Mouse (Mus musculus) neural tube, embryonic 12.5 days (tissue): Measurements from ENCODE around the gene Slc12a1. TPM values are rescaled to one million over a fixed set of nuclear protein-coding genes. Genes with fewer than 3 reads are reported as not detected.

ENCODE experiments used
- ATAC-seq: fragments of 200-750 bp; cut with Nextera tagmentation; 2 replicates; pipeline ENCODE4 v1.8.0; 2017; ENCODE audit warnings: low read depth, mild to moderate bottlenecking, moderate TSS enrichment, moderate library complexity; ENCODE audit not compliant: low FRiP score
- H3K27ac ChIP-seq: fragments of 300-500 bp; sonication (generic); 2 replicates; pipeline ENCODE4 v1.5.1; 2016
- H3K27me3 ChIP-seq: fragments of 300-500 bp; sonication (generic); replicated peaks from 2 replicates; pipeline ENCODE4 v1.6.1; 2016; ENCODE audit warnings: mild to moderate bottlenecking
- H3K36me3 ChIP-seq: fragments of 300-500 bp; sonication (generic); 2 replicates; pipeline ENCODE4 v1.6.1; 2016; ENCODE audit warnings: mild to moderate bottlenecking
- H3K4me1 ChIP-seq: fragments of 300-500 bp; sonication (generic); 2 replicates; pipeline ENCODE4 v1.6.1; 2016
- H3K4me2 ChIP-seq: fragments of 300-500 bp; sonication (generic); replicated peaks from 2 replicates; pipeline ENCODE4 v1.6.1; 2016; ENCODE audit warnings: mild to moderate bottlenecking
- H3K4me3 ChIP-seq: fragments of 300-500 bp; sonication (generic); 2 replicates; pipeline ENCODE4 v1.5.1; 2016
- H3K9ac ChIP-seq: fragments of 300-500 bp; sonication (generic); 2 replicates; pipeline ENCODE4 v1.6.1; 2016; ENCODE audit warnings: mild to moderate bottlenecking
- H3K9me3 ChIP-seq: fragments of 300-500 bp; sonication (generic); 2 replicates; pipeline ENCODE4 v1.6.1; 2016; ENCODE audit warnings: mild to moderate bottlenecking
- WGBS: fragments of 180-500 bp; shearing (Covaris S2); methylation state at CpG from one replicate; pipeline ENCODE4 v1.1.7; 2016; 5-methylcytosine and 5-hydroxymethylcytosine counted together
- polyA plus RNA-seq: library from polyadenylated mRNA; unstranded; fragments of >200 nt; fragmentation: Nextera tagmentation; extraction: Ambion mirVana; gene quantifications from 2 replicates; pipeline ENCODE4 v1.2.1, GENCODE M21; 2016

The Slc12a1 gene
- polyA plus RNA-seq, 1 experiment from 2014 or later, result 0.04 TPM

- 77% methylated on average over 1 of the region's 1 CpGs for WGBS
- no peaks in the 10 kb centered on the region for H3K4me1 ChIP-seq
- ATAC-seq, result no peak
- no peaks in the 10 kb centered on the region for H3K9me3 ChIP-seq
- no peaks in the 10 kb centered on the region for H3K27me3 ChIP-seq
- H3K4me2 ChIP-seq, result no peak overlapping the region
- no peaks in the 10 kb centered on the region for H3K36me3 ChIP-seq
- no peak overlapping the region for H3K4me3 ChIP-seq
- no peak overlapping the region for H3K9ac ChIP-seq
- H3K27ac ChIP-seq, result no peak overlapping the region
These were observed 116.6 kb downstream of the Slc12a1 start for GRCm38 (mm10) chr2:125268876-125269275.

DNA sequence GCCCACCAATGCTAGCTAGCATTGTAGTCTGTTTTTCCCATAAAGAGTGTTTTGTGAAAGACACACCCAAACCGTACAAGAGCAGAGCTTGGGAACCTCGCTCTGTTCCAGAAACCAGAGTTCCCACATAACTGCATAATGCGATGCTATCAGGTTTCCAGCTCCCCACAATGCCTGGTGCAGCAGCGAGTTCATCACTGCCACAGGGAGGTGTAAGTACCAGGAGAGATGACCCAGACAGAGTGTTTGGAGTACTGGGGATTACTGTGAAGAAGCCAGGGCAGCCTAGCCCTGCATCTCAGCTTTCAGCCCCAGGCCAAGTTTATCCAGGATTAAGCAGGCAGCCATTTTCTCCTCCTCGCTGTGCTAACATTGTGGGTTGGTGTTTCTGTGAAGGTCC, 123.3 kb downstream of the Slc12a1 start:
- 74% methylated on average over 5 of the region's 5 CpGs for WGBS
- no peaks in the 10 kb centered on the region for H3K9me3 ChIP-seq
- H3K4me3 ChIP-seq, result no peak overlapping the region
- ATAC-seq, result no peak
- H3K27ac ChIP-seq, result no peak overlapping the region
- H3K9ac ChIP-seq, result no peak overlapping the region
- H3K27me3 ChIP-seq, result no peaks in the 10 kb centered on the region
- H3K4me1 ChIP-seq, result no peaks in the 10 kb centered on the region
- no peaks in the 10 kb centered on the region for H3K36me3 ChIP-seq
- H3K4me2 ChIP-seq, result no peak overlapping the region

DNA sequence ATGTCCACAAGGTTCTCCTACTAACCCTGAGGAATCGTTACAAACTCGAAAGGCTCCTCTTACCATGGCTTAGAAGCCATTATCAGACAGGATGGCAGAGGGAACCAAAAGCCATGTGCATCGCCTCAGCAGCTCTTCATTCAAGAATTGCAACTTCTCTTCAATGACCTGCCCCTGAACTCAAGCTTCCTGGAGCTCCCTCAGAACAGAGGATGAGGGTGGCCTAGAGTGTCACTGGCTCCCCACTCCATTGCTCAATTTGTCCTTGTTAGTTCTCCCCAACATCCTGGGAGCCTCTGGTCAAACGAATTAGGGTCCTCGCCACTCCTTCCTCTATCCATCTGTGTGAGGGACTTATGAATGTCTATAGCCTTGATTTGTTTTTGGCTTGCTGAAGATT, 124.4 kb downstream of the Slc12a1 start:
- Histone ChIP-seq H3K27me3 (no peaks in the 10 kb centered on the region), H3K4me3 (no peak overlapping the region), H3K9ac (no peak overlapping the region), H3K9me3 (no peaks in the 10 kb centered on the region), H3K27ac (no peak overlapping the region), H3K36me3 (no peaks in the 10 kb centered on the region), H3K4me1 (no peaks in the 10 kb centered on the region), H3K4me2 (no peak overlapping the region)
- WGBS, result 88% methylated on average over 5 of the region's 5 CpGs
- ATAC-seq, result no peak

GRCm38 (mm10) chr2:125278474-125278873, 126.2 kb downstream of the Slc12a1 start:
- H3K4me1 ChIP-seq, result no peaks in the 10 kb centered on the region
- ATAC-seq, result no peak
- H3K27me3 ChIP-seq, result no peaks in the 10 kb centered on the region
- H3K4me2 ChIP-seq, result no peak overlapping the region
- H3K9ac ChIP-seq, result no peak overlapping the region
- 70% methylated on average over 7 of the region's 7 CpGs for WGBS
- no peaks in the 10 kb centered on the region for H3K36me3 ChIP-seq
- H3K4me3 ChIP-seq, result no peak overlapping the region
- H3K27ac ChIP-seq, result no peak overlapping the region
- H3K9me3 ChIP-seq, result no peaks in the 10 kb centered on the region

Other genes with a start within 250 kb of the Slc12a1 start
- gene Slc24a5, start 84.4 kb upstream of the Slc12a1 start, polyA plus RNA-seq, result 3.2 and 4.9 TPM in 2 replicates
- gene Myef2, start 28.8 kb upstream of the Slc12a1 start, polyA plus RNA-seq, result 257 and 259 TPM in 2 replicates
- gene Ctxn2, start 15.8 kb upstream of the Slc12a1 start, polyA plus RNA-seq, result 0.59 and 1.0 TPM in 2 replicates
- 105 and 124 TPM in 2 replicates for gene Dut, start 94.7 kb downstream of the Slc12a1 start, polyA plus RNA-seq